Mouse (Mus musculus): ENCODE data around the gene Lipn.

Lipn gene

DNA sequence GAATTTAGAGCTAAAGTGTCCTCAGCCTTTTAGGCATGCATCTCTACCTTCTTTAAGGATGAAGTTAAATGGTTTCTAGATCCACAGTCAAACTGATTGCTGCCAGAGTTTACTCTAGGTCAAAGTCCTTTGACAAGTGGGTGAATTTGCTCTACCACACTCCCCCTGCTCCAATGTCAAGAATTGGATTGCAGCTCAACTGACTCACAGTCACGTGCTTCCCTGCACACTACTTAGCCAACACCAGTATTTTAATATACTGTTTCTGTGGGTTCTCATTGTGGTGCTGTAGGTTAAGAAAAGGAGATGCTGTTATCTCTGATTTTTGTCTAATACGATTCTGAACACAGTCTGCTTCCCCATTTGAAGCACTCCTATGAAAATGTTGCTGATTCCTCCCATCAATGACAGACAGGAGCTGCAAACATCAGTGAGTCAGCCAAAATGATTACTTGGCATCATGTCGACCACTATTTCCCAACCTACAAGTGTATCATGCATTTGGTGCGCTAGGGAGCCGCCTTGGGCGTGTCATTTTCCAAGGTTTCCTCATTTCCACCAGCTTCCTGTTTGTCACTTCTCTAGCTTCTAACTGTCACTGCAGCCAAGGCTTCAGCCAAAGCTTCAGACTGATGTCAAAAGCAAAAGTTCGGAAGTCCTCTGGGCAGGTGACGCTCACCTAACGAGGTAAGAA is at the start of gene Lipn:
Gene Lipn (plus strand): TSS at position 580 of the 694 bp plus-strand sequence.
- DNase-seq (ENCODE audit: low read depth, low spot score): no peak

DNA sequence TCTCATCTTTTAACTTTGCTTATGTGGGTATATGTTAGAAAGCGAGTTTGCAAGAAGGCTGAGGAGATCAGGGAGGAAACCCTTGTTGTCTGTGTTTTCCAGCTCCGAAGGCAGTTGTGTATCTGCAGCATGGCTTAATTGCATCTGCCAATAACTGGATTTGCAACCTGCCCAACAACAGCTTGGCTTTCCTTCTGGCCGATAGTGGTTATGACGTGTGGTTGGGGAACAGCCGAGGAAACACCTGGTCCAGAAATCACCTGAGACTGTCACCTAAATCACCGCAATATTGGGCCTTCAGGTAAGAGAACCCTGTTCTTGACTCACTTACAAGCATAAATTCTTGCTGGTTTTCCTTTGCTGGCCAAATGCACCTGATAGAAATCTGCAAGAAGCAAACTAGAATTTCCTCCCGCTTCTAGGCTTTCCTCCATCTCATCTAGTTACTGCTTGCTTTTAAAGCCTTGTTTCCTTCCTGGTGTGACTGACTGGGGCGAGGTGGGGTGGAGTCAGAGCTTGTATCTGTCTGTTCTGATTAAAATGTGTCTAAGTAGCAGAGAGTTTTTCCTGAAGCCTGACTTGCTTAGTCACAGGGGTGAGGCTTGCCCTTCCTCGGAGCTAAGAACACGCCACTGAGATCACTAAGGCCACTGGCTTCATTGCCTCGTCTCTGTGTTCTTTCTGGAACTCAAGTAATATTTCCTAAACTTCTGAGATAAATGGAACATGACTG is 45.6 kb upstream of the Lipn start:
- no peak for DNase-seq (ENCODE audit: low read depth, low spot score)

DNA sequence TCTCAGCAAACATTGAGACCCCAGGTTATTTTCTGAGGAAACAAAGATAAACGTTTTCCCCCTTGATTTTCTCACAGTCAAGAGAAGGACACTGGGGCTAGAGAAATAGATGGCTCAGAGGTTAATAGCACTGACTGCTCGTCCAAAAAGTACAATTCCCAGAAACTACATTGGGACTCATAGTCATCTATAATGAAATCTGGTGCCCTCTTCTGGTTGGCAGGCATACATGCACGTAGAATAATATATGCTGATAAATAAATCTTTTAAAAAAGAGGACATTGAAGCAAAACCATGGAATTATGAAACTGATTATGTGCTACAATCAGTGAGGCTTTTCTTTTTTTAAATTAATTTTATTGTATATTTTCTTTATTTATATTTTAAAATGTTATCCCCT is 44.4 kb upstream of the Lipn start:
- no peak for DNase-seq (ENCODE audit: low read depth, low spot score)

DNA sequence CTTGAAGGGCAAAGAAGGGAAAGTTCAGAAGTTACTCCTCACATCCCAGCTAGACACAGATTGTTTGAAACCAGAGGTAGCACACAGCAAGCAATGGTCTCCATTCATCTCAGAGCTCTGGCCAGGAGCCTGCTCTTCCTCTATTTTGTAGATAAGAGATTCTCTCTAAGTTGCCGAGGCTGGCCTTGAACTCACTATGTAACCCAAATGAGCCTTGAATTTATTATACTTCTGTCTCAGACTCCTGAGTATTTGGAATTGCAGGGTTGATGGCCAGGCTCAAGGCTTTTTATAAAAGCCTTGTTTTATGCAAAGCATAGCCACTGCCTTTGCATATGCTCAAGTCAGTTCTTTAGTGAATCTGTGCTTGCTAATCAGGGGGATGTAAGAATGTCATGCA is 27.4 kb upstream of the Lipn start:
- no peak for DNase-seq (ENCODE audit: low read depth, low spot score)

DNA sequence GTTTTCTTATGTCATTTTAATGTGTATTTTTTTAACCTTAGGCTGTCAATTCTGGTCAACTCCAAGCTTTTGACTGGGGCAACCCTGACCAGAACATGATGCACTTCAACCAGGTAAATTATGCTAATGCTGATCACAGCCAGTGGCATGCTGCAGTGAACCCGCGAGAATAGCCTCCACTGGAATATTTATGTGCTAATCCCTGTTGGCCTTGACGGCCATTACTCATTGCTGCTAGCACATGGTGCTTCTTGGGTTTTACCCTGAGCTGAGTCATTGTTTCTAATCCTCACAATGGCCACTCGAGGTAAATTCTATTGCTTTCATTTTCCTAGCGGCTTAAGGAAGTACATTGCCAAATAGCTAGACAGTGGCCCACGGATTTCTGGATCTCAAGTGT is 24.1 kb upstream of the Lipn start:
- DNase-seq (ENCODE audit: low read depth, low spot score): no peak

DNA sequence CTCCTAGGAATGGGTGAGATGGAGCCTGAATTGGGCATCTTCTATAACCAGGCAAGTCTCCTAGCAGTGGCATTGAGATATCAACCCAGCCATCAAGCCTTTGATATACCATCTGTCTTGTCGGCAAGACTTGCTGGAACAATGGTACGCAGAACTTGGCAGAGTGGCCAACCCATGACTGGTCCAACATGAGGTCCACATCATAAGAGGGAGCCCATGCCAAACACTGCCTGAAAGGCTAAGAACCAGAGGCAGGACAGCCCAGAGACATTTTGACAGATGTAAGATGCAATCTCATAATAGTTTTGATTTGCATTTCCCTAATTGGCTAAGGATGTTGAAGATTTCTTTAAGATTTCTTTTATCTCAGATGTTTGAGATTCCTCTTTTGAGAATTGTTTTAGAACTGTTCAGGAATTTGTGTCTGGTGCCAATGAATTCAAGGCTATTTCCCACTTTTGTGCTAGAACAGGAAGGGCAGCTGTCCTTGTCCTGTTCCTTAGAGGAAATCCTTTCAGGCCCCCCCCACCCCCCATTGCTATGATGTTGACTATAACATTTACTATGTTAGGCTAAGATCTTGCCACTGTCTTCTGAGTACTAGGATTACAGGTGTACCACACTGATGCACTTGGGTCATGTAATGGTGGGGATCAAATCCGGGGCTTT is 17.7 kb upstream of the Lipn start:
- DNase-seq (ENCODE audit: low read depth, low spot score): no peak

DNA sequence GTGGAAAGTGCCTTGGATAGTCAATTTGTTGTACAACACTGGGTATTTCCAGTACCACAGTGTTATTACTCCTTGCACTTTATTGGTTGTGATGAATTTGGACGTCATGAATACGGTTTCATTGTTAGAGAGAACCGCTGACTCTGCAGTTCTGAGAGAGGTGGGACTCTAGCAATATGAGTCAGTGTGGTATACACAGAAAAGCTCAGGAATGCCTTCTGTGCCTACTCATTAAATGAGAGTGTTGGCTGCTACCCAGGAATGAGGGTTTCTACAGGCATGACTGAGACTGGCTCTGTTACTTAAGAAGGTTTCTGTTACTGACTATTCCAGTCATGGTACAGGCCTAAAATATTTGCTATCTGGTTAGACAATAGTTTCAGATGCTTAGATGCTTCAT is 15.7 kb upstream of the Lipn start:
- DNase-seq (ENCODE audit: low read depth, low spot score): no peak

DNA sequence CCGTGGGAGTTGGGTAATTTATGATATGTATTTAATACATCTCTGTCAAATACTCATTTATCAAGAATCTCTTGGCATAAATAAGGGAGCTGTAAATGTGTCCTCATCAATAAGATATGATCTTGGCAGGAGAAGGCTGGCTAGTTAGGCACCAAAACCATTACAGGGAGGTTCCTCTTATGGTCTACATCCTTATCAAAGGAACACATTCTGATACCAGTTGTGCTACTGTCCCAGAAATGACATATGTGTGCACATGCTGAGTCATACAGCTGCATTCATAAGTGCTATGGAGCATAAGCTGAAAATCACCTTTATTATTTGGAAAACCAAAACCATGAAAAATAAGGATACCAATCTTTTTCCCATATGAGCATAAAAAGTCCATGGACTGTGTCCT is 3.6 kb upstream of the Lipn start:
- no peak for DNase-seq (ENCODE audit: low read depth, low spot score)

DNA sequence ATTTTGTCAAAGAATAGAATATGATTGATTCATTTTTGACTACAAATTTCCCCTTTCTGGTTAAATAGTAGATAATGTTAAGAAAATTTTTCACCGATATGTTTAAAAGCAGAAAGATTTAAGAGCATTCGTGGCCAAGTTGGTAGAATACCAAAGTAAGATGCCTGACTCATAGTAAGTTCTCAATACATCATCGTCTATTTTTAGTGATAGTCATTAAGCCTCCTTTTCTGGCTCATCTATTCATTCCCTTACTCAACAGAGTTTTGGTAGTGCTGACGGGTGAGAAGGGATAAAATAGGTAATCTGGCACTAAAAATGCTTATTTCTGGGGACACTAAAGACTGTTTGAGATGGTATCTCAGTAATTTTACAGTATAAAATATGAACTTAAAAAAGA is 3.1 kb upstream of the Lipn start:
- no peak for DNase-seq (ENCODE audit: low read depth, low spot score)

DNA sequence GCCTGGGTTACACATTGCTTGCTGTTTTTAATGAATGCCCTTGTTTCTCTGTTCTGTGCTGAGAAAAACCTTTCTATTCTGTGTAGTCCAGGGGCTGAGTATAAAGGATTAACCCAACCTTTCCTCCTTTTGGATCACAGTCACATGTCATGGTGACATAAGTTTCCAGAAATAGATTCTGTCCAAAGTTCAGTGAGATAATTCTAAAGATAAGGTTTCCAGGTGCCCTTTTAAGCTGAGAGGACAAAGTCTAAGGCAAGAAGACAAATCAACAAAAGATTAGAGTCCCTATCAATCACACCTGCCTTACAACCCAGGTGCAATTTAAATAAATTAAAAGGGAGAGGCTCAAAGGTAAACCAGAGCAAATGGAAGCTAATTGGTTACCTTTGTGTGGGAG is 7.1 kb downstream of the Lipn start:
- DNase-seq (ENCODE audit: low read depth, low spot score): no peak

DNA sequence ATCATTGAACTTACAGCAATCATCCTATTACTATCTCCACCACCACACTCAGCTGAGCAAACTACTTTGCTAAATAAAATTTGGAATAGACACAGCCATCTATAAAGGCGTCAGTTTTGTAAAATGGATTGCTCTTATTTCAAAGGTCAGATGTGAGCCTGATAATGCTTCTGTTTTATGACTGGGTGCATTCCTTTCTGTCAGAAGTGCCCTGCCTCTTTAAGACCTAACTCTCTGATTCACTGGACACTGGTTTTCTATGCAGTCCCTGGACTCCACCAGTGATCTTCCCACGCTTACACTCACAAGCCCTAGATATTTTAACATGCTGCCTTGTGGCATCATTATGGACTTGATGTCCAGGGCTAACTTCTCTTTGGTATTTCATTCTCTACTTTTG is 11.0 kb downstream of the Lipn start:
- DNase-seq (ENCODE audit: low read depth, low spot score): no peak

DNA sequence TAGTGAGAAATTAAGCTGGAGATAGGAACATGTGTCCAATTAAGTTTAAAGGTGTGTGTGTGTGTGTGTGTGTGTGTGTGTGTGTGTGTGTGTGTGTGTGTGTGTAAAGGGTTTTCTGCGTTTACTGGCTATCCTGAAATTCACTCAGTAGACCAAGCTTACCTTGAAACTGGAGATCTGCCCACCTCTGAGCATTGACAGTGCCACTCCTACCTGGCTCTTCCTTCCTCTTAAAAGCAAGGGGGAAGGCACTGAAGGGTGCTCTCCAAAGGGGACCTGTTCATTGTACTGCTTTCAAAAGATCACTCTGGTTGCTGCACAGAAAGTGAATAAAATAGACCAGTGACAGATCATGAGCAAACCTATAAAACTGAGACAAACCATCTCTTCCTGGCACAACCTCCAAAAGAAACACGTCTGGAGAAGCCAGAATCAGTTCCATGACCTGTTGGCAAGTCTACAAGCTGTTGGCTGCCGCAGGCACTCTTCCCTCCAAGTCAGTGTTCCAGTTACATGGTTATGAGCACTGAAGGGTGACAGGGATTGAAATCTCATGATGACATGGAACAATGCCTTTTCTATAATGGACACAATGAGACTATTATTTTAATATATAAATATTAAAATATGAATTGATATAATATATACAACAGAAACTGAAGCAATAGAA is 22.0 kb downstream of the Lipn start:
- no peak for DNase-seq (ENCODE audit: low read depth, low spot score)

DNA sequence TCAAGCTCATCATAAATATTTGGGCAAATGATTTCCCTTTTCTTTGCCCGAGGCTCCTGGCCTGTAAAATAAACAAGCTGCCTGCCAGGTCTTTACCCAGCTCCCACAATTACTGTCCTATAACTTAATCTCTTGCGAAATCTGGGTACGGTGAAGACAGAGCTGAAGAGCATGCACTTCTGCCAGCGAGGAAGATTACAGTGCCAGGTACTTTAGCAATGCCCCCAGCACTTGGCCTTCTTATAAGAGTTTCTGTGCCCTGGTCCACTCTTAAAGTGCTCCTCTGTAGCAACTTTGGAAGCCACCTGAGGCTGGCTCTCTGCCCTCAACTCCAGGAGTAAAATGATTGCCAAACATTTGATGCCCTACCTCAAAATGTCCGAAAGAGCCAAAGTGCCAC is 28.2 kb downstream of the Lipn start:
- DNase-seq (ENCODE audit: low read depth, low spot score): no peak

DNA sequence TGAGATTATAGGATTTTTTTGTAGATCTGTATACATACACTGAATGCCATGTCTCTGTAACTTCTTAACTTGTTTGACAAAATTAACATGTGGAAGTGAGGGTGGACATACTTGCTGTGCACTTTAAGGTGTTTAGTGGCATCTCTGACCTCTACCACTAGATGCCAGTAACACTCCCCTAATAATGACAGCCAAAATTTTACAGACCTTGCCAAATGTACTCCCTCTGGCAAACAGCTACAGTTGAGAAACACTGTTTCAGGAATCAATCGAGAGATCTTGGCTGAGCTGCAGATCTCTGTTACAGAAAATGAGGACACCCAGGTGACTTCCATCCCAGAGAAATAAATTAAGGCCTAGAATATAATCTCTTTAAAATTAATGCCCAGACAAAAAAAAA is 29.1 kb downstream of the Lipn start:
- no peak for DNase-seq (ENCODE audit: low read depth, low spot score)

DNA sequence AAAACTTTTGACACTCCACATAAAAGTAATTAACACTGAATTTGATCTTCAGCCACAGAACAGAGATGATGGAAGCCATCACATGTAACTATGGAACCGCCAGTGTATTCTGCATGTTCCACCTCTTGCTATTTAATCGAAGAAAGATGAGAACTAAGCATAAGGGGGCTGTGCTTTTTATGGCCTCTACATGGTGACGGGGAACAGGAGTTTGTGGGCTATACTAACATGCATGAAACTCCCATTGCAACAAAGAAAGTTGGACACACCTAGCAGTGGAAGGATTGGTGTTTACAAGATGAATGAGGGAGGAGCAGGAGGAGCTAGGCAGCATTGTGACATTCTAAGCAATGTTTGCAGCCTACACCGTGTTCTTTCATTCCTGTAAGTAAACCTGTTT is 33.5 kb downstream of the Lipn start, which contains the start of gene Lipm:
Gene Lipm (plus strand): TSS at position 301 of the 400 bp plus-strand sequence.
- no peak for DNase-seq (ENCODE audit: low read depth, low spot score)

DNA sequence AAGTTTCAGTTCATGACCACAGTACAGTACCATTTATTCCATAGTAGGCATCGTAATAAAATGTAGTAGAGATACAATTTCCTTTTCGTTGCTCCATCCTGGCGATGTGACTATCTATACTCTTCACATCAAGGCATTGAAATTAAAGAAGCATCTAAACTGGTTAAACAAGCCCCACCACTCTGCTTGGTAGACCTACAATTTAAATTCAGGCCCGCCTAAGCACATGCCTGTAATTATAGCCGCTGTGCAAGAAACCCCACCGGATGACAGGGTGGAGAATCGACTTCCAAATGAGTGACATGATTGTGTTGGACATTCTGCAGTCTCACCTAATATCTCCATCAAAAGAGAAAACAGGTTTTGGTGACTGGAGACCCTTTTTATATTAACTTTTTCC is 34.7 kb downstream of the Lipn start:
- no peak for DNase-seq (ENCODE audit: low read depth, low spot score)

DNA sequence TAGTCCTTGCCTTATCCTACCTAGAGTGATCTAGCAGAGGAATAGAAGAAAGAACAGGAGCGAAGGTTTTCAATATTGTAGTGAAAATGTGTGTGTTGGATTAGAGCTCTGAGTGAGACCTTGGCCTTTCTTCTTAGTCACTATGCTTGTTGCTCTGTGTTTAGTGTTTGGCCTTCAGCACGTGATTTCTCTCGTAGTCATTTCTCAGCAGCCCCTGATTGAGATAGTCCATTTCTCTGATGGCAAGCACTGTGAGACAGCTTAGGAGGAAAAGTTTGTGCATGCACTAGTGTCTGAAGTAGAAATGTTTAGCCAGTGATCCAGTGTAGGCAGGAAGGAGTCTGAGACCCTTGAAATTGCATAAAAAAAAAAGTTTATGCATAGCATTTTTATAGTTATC is 37.7 kb downstream of the Lipn start:
- DNase-seq (ENCODE audit: low read depth, low spot score): no peak

DNA sequence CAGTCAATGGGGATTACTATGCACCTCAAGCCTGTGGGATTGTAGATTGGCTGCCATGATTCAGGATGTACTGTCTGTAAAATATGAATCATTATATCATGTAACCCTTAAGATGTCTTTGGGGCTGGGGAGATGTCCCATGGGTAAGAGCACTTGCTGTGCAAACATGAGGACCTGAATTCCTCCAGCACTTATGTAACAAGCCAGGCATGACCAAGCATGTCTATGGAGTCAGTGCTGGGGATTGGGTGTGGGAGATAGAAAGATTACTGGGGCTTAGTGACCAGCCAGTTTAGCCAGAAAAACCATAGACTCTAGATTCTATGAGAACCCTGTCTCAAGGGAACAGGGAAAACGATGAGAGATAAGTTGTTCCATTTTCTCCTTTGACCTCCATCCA is 51.9 kb downstream of the Lipn start:
- no peak for DNase-seq (ENCODE audit: low read depth, low spot score)

DNA sequence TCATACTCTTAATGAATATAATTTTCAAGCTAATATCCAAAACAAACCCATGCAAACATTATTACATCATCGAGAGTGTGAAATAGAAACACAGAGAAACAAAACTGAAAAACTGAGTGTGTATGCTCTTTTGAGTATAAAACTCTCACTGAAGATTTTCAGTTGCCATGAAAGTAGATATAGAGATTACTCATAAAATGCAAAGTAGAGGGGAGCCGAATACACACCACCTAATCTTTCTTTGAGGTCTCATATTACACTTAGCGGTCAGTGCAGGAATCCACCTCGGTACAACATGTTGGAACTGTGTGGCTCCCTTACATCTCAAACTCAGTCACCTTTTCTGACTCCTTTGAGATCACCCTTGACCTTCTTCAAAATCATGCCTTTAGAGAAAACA is 52.5 kb downstream of the Lipn start:
- no peak for DNase-seq (ENCODE audit: low read depth, low spot score)

DNA sequence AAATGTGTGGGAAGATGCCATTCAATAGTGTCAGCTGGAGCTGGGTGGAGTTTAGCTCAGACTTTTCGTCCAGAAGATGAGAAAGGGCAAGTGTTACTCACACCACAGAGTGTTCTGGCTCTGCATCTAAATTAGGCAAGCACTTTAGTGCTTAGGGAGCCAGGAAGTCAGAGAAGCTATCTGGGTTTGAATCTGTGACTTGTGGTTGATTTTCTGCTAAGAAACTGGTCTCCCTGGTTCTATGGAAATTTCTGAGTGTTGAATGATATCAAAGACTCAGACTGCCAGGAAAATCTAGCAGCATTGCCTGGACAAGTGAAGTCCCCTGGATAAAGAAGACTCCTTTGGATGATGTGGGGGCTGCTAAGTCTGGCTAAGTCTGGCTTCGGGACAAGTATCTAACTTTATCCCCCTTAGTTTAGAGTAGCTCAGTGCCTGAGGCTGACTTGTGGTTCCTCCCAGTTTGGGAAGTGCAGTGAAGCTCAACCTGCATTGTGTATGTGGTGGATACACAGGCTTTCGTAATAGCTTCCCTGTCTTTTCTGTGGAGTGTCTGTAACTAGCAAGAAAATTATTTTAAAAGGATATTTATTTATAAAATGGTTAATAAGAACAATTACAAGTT is 53.1 kb downstream of the Lipn start:
- no peak for DNase-seq (ENCODE audit: low read depth, low spot score)

Measured in WW6 (cell line).